ENCODE assay signal across 8 mouse cellular contexts in genomic region chr14:25713443-25713842, GRCm38 (mm10). TPM values are rescaled to one million over a fixed set of nuclear protein-coding genes. Genes with fewer than 3 reads are reported as not detected.
A peak's percentile ranks its signal among the peaks of the same experiment; 100 is the strongest.
DNase-seq lines count a peak whose midpoint lies in the region; ATAC-seq and TF ChIP-seq lines count a peak whose summit lies in the region.

No protein-coding gene starts in this region.

- intact Hi-C loops in gastrocnemius, postnatal 14 days (cut with DNase I; ENCODE audit: low total_unique reads), result no loop called here
- intact Hi-C loops in gastrocnemius, postnatal 36 days (cut with DNase I), result no loop called here

- no peaks in the 10 kb centered on the region for H3K9me3 ChIP-seq in midbrain, embryonic 14.5 days (ENCODE audit: control insufficient read depth, low read length)
- no peaks in the 10 kb centered on the region for H3K9me3 ChIP-seq in midbrain, embryonic 10.5 days (replicated peaks)

- H3K4me2 ChIP-seq in midbrain, embryonic 14.5 days (ENCODE audit: low read length), result no peak overlapping the region

- ATAC-seq in midbrain, embryonic 14.5 days (ENCODE audit: low FRiP score, low TSS enrichment), result peak; percentile 20; the same call in 1 of the 2 replicates

- no peaks in the 10 kb centered on the region for H3K36me3 ChIP-seq in midbrain, embryonic 14.5 days (ENCODE audit: control insufficient read depth, insufficient read depth, low read length)
- H3K36me3 ChIP-seq in midbrain, embryonic 10.5 days, result no peaks in the 10 kb centered on the region
- H3K36me3 ChIP-seq in small intestine, adult 2 months (ENCODE audit: control insufficient read depth, insufficient read depth, low read length), result no peaks in the 10 kb centered on the region

- no peak overlapping the region for H3K4me3 ChIP-seq in midbrain, embryonic 14.5 days (replicated peaks; ENCODE audit: low read depth, low read length)
- no peak overlapping the region for H3K4me3 ChIP-seq in midbrain, embryonic 10.5 days
- no peak overlapping the region for H3K4me3 ChIP-seq in small intestine, adult 2 months (ENCODE audit: low read depth, low read length)

- WGBS in midbrain, embryonic 14.5 days, result 14% methylated on average over 4 of the region's 4 CpGs
- WGBS in midbrain, embryonic 10.5 days, result 25% methylated on average over 4 of the region's 4 CpGs
- 34% methylated on average over 4 of the region's 4 CpGs for WGBS in small intestine, adult 2 months

- peak; percentile 58; the same call in 1 of the 2 replicates for TF ChIP-seq CTCF in small intestine, adult 2 months (IDR thresholded peaks at IDR 0.05; ENCODE audit: extremely low read depth, insufficient read length, insufficient replicate concordance, low read depth, low read length)

- H3K4me1 ChIP-seq in midbrain, embryonic 14.5 days (ENCODE audit: control insufficient read depth, insufficient read depth, low read length), result 0 out of 2 replicates have a peak, but pooled peaks cover 3% of the 10 kb centered on the region
- peaks cover 51% of the 10 kb centered on the region for H3K4me1 ChIP-seq in midbrain, embryonic 10.5 days
- H3K4me1 ChIP-seq in small intestine, adult 2 months (ENCODE audit: control insufficient read depth, insufficient read depth, insufficient read length, low read length), result peaks cover 5% of the 10 kb centered on the region

- peak; percentile 30 for DNase-seq in gastrocnemius, postnatal 14 days
- DNase-seq in gastrocnemius, postnatal 36 days, result no peak
- DNase-seq in midbrain, embryonic 14.5 days, result peak; percentile 75
- DNase-seq in midbrain, embryonic 10.5 days (ENCODE audit: low spot score), result no peak
- peak; percentile 61 for DNase-seq in embryo, embryonic 10.5 days (ENCODE audit: low spot score)
- no peak for DNase-seq in T-cell, adult 2 months (ENCODE audit: low spot score)
- no peak for DNase-seq in yolk sac, embryonic 10.5 days (ENCODE audit: low spot score)

- H3K27me3 ChIP-seq in midbrain, embryonic 14.5 days (ENCODE audit: control insufficient read depth, insufficient read depth, low read length), result no peaks in the 10 kb centered on the region
- no peaks in the 10 kb centered on the region for H3K27me3 ChIP-seq in midbrain, embryonic 10.5 days (ENCODE audit: low read depth, poor library complexity, severe bottlenecking)
- H3K27me3 ChIP-seq in small intestine, adult 2 months (ENCODE audit: control insufficient read depth, insufficient read depth, low read length), result no peaks in the 10 kb centered on the region

- no peak overlapping the region for H3K27ac ChIP-seq in midbrain, embryonic 14.5 days (replicated peaks; ENCODE audit: low read depth, low read length)
- no peak overlapping the region for H3K27ac ChIP-seq in midbrain, embryonic 10.5 days (replicated peaks)
- H3K27ac ChIP-seq in small intestine, adult 2 months (ENCODE audit: insufficient read depth, low read depth, low read length), result no peak overlapping the region

- H3K9ac ChIP-seq in midbrain, embryonic 14.5 days (replicated peaks; ENCODE audit: low read length), result no peak overlapping the region

- no peak for TF ChIP-seq POLR2A in small intestine, adult 2 months (IDR thresholded peaks at IDR 0.05; ENCODE audit: low read depth, low read length)

RNA-seq across cellular contexts. Expression of gene Ppif, which starts 19.5 kb away (rescaled TPM):
- 10 to 100 TPM; 40.9 to 51.4 TPM for total RNA-seq in gastrocnemius, postnatal 14 days (2021)
- total RNA-seq in gastrocnemius, postnatal 36 days (2021), result 10 to 100 TPM; 31.8 to 36.5 TPM
- polyA plus RNA-seq in midbrain, embryonic 14.5 days (2014; fragmentation: Nextera tagmentation; extraction: Ambion mirVana), result 28.0 and 29.4 TPM in 2 replicates
- polyA plus RNA-seq in midbrain, embryonic 10.5 days (2016; fragmentation: Nextera tagmentation; extraction: Ambion mirVana), result 54.7 and 56.1 TPM in 2 replicates
- 66.8 and 80.1 TPM in 2 replicates for polyA plus RNA-seq in small intestine, adult 2 months (2012; rRNA removed)

RNA-seq across cellular contexts. Expression of gene Zcchc24, which starts 55.4 kb away (rescaled TPM):
- total RNA-seq in gastrocnemius, postnatal 14 days (2021), result 10 to 100 TPM; 45.2 to 45.5 TPM
- 10 to 100 TPM; 38.4 to 49.4 TPM for total RNA-seq in gastrocnemius, postnatal 36 days (2021)
- polyA plus RNA-seq in midbrain, embryonic 14.5 days (2014; fragmentation: Nextera tagmentation; extraction: Ambion mirVana), result 8.1 and 13.6 TPM in 2 replicates
- polyA plus RNA-seq in midbrain, embryonic 10.5 days (2016; fragmentation: Nextera tagmentation; extraction: Ambion mirVana), result 6.4 and 9.9 TPM in 2 replicates
- 9.0 and 10.1 TPM in 2 replicates for polyA plus RNA-seq in small intestine, adult 2 months (2012; rRNA removed)

Comparison
In these comparisons a context has a peak if more than half of its experiments do, and no peak if none do; other contexts are left out.
1. DNase-seq: peak in gastrocnemius, postnatal 14 days (single experiment), midbrain, embryonic 14.5 days (single experiment) and embryo, embryonic 10.5 days (single experiment); none in gastrocnemius, postnatal 36 days (0 of 2), midbrain, embryonic 10.5 days (single experiment), T-cell, adult 2 months (single experiment) and yolk sac, embryonic 10.5 days (single experiment).